Mouse (Mus musculus) kidney, adult 2 months (tissue): Measurements from ENCODE around the gene Fn1.

Experiments used
- CTCF ChIP-seq: fragments of 200-500 bp; conservative IDR thresholded peaks from 2 replicates; pipeline ENCODE4 v1.5.1; 2011; ENCODE audit warnings: low read depth, mild to moderate bottlenecking, control low read depth, low read length, moderate library complexity, mixed read lengths; ENCODE audit not compliant: insufficient read depth, insufficient read length
- POLR2A ChIP-seq: fragments of 200-500 bp; IDR thresholded peaks from one replicate; pipeline ENCODE4 v1.6.1; 2011; ENCODE audit warnings: low read depth, low read length, control low read depth

- TF ChIP-seq POLR2A (no peak), CTCF (no peak)
These were observed 66.3 kb downstream of the Fn1 start for GRCm38 (mm10) chr1:71586658-71587057.
